Mouse (Mus musculus) forebrain, embryonic 14.5 days (tissue): ENCODE measurements at regions not wholly inside any gene's neighbourhood (a gene's known extent, or its start where the extent isn't known, plus 50 kb on each side); places are given as distances from the start of the nearest gene placed in this dataset.

Experiments
- ATAC-seq: fragments of 200-750 bp; cut with Nextera tagmentation; 2 replicates; pipeline ENCODE4 v1.8.0; 2017; ENCODE audit warnings: mild to moderate bottlenecking, moderate library complexity
- DNase-seq: peaks from one replicate; pipeline ENCODE4 v3.0.0-alpha.2; 2015; ENCODE audit warnings: low spot score
- H3K27ac ChIP-seq: fragments of 300-500 bp; sonication (generic); 2 replicates; pipeline ENCODE4 v1.5.1; 2014; ENCODE audit warnings: low read depth, mild to moderate bottlenecking, control low read depth, low read length, moderate library complexity
- H3K27me3 ChIP-seq: fragments of 300-500 bp; sonication (generic); replicated peaks from 2 replicates; pipeline ENCODE4 v1.6.1; 2014; ENCODE audit warnings: low read length, control low read depth, mixed read lengths; ENCODE audit not compliant: control insufficient read depth, insufficient read depth
- H3K36me3 ChIP-seq: fragments of 300-500 bp; sonication (generic); 2 replicates; pipeline ENCODE4 v1.6.1; 2014; ENCODE audit warnings: low read length, control low read depth; ENCODE audit not compliant: control insufficient read depth, insufficient read depth
- H3K4me1 ChIP-seq: fragments of 300-500 bp; sonication (generic); 2 replicates; pipeline ENCODE4 v1.6.1; 2014; ENCODE audit warnings: antibody characterized with exemption, low read length, control low read depth; ENCODE audit not compliant: control insufficient read depth, insufficient read depth
- H3K4me2 ChIP-seq: fragments of 300-500 bp; sonication (generic); 2 replicates; pipeline ENCODE4 v1.6.1; 2014; ENCODE audit warnings: mild to moderate bottlenecking, control low read depth, low read length
- H3K4me3 ChIP-seq: fragments of 300-500 bp; sonication (generic); 2 replicates; pipeline ENCODE4 v1.5.1; 2014; ENCODE audit warnings: low read depth, low read length, control low read depth
- H3K9ac ChIP-seq: fragments of 300-500 bp; sonication (generic); 2 replicates; pipeline ENCODE4 v1.6.1; 2014; ENCODE audit warnings: mild to moderate bottlenecking, low read length, control low read depth, moderate library complexity
- H3K9me3 ChIP-seq: fragments of 300-500 bp; sonication (generic); replicated peaks from 2 replicates; pipeline ENCODE4 v1.6.1; 2016; ENCODE audit warnings: low read length, control low read depth, mixed read lengths; ENCODE audit not compliant: control insufficient read depth
- WGBS: fragments of 180-500 bp; shearing (Covaris S2); extraction: QIAGEN DNeasy Blood & Tissue Kit; methylation state at CpG from one replicate; pipeline ENCODE4 v1.1.7; 2014; 5-methylcytosine and 5-hydroxymethylcytosine counted together

DNA sequence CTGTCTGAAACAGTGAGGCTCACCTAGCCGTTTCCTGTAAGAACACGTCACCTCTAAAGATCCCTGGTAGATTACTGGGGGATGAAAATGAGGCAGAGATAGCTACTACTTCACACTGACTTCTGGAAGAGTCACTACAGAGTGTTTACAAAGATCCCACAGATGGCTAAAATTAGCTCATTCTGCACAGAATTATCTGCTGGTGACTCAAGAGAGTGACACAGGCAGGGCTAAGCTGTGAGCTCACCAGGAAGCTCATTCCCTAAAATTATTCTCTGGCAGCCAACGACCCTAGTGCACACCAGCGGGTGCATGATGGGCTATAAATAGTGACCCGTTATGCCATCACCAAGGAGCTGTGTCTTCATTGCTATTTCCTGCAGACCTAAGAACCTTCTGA, 53.2 kb upstream of the Ddah1 start:
- Histone ChIP-seq H3K9me3 (no peaks in the 10 kb centered on the region), H3K4me2 (no peak overlapping the region), H3K36me3 (no peaks in the 10 kb centered on the region), H3K27me3 (no peaks in the 10 kb centered on the region), H3K4me3 (no peak overlapping the region), H3K9ac (no peak overlapping the region), H3K4me1 (no peaks in the 10 kb centered on the region), H3K27ac (no peak overlapping the region)
- WGBS, result 84% methylated on average over 5 of the region's 5 CpGs
- DNase-seq (no peak), ATAC-seq (no peak)

DNA sequence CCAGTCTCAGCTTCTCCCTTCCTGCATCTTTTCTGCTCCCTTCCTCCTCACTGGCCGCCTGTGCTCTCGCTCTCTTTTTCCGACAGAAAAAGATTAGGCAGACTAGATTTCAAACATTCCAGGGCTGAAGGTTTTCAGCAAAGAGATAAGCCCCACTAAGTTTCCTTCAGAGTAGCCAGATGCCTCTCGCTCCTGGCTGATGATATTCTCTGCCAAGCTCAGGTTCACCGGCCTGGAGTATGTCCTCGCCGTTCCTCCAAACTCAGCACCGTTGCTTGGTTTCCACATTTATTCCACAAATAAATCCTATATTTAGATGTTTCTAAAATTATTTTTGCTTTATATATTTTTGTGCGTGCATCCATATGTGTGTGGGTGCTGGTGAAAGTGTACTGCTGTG, 54.3 kb upstream of the Ccn1 start:
- ATAC-seq (no peak), DNase-seq (no peak)
- Histone ChIP-seq H3K9ac (no peak overlapping the region), H3K4me3 (no peak overlapping the region), H3K4me2 (no peak overlapping the region), H3K36me3 (no peaks in the 10 kb centered on the region), H3K27ac (no peak overlapping the region), H3K27me3 (no peaks in the 10 kb centered on the region), H3K4me1 (no peaks in the 10 kb centered on the region), H3K9me3 (no peaks in the 10 kb centered on the region)
- 73% methylated on average over 9 of the region's 9 CpGs for whole genome bisulfite sequencing

- no peaks in the 10 kb centered on the region for H3K4me1 ChIP-seq
- no peak overlapping the region for H3K4me3 ChIP-seq
- H3K9ac ChIP-seq, result no peak overlapping the region
- ATAC-seq (no peak; the same call in 1 of the 2 replicates), DNase-seq (no peak)
- 14% methylated on average over 11 of the region's 11 CpGs for WGBS
- H3K9me3 ChIP-seq, result no peaks in the 10 kb centered on the region
- no peaks in the 10 kb centered on the region for H3K36me3 ChIP-seq
- H3K27ac ChIP-seq, result no peak overlapping the region
- H3K27me3 ChIP-seq, result no peaks in the 10 kb centered on the region
- H3K4me2 ChIP-seq, result no peak overlapping the region
These were observed 53.7 kb upstream of the Ccn1 start for GRCm38 (mm10) chr3:145703411-145703924.

- H3K36me3 ChIP-seq, result no peaks in the 10 kb centered on the region
- WGBS, result 70% methylated on average over 5 of the region's 5 CpGs
- H3K4me1 ChIP-seq, result no peaks in the 10 kb centered on the region
- no peak for DNase-seq
- no peaks in the 10 kb centered on the region for H3K9me3 ChIP-seq
- no peaks in the 10 kb centered on the region for H3K27me3 ChIP-seq
- H3K9ac ChIP-seq, result no peak overlapping the region
- H3K4me3 ChIP-seq, result no peak overlapping the region
- ATAC-seq, result no peak
- no peak overlapping the region for H3K27ac ChIP-seq
- H3K4me2 ChIP-seq, result no peak overlapping the region
These were observed 53.0 kb upstream of the Ccn1 start for GRCm38 (mm10) chr3:145702739-145703138.

GRCm38 (mm10) chr3:145701945-145702344, 52.2 kb upstream of the Ccn1 start:
- H3K9ac ChIP-seq, result no peak overlapping the region
- no peaks in the 10 kb centered on the region for H3K9me3 ChIP-seq
- no peaks in the 10 kb centered on the region for H3K36me3 ChIP-seq
- H3K27me3 ChIP-seq, result no peaks in the 10 kb centered on the region
- WGBS, result 80% methylated on average over 6 of the region's 6 CpGs
- no peaks in the 10 kb centered on the region for H3K4me1 ChIP-seq
- no peak overlapping the region for H3K4me2 ChIP-seq
- ATAC-seq (0 out of 2 replicates have a peak, but pooled peaks have one; percentile 29), DNase-seq (no peak)
- no peak overlapping the region for H3K27ac ChIP-seq
- H3K4me3 ChIP-seq, result no peak overlapping the region
